12 mouse cellular contexts compared by ENCODE assay signal in genomic region chr14:78559042-78559441, GRCm38 (mm10).
"Had no signal": no experiment of that assay in that cellular context is flagged by ENCODE, and none has a peak within 500 bp of the region (broad histone marks: within the 10 kb centered on the region; RNA-seq: fewer than 3 reads in every experiment).

No protein-coding gene starts in this region.

- DNase-seq: kidney, adult 11 months; kidney, postnatal 10 days; kidney, postnatal 4 days; lung, adult 2 months; lung, postnatal 36 days; midbrain, embryonic 14.5 days had no signal

- H3K36me3 ChIP-seq: limb, embryonic 12.5 days; liver, embryonic 15.5 days; neural tube, embryonic 12.5 days had no signal

- H3K9ac ChIP-seq: limb, embryonic 12.5 days; liver, embryonic 15.5 days; neural tube, embryonic 12.5 days had no signal

- H3K4me1 ChIP-seq: liver, embryonic 15.5 days; neural tube, embryonic 12.5 days had no signal

- H3K4me2 ChIP-seq: limb, embryonic 12.5 days; liver, embryonic 15.5 days; neural tube, embryonic 12.5 days had no signal

- H3K27ac ChIP-seq: layer of hippocampus, adult 2 months; limb, embryonic 12.5 days; liver, embryonic 15.5 days; neural tube, embryonic 12.5 days had no signal

- H3K4me3 ChIP-seq: layer of hippocampus, adult 2 months; limb, embryonic 12.5 days; liver, embryonic 15.5 days; myocyte; neural tube, embryonic 12.5 days had no signal

- ATAC-seq: lung, postnatal 0 days had no signal

- H3K27me3 ChIP-seq: limb, embryonic 12.5 days; liver, embryonic 15.5 days; neural tube, embryonic 12.5 days had no signal

- H3K9me3 ChIP-seq: limb, embryonic 12.5 days; liver, embryonic 15.5 days; neural tube, embryonic 12.5 days had no signal
